Mouse (Mus musculus) cerebellum, postnatal 36 days (tissue): Measurements from ENCODE around the gene Cit.

Experiments used
- DNase-seq, 2 experiments: peaks; one replicate each; pipeline ENCODE4 v3.0.0; 2021 to 2022; ENCODE audit warnings: mixed read lengths in 2 of 2

Gene Cit

GRCm38 (mm10) chr5:116052826-116053225 lies 207.7 kb downstream of the Cit start:
- DNase-seq, result no peak
